ENCODE assay signal across 11 mouse cellular contexts in the genomic region with DNA sequence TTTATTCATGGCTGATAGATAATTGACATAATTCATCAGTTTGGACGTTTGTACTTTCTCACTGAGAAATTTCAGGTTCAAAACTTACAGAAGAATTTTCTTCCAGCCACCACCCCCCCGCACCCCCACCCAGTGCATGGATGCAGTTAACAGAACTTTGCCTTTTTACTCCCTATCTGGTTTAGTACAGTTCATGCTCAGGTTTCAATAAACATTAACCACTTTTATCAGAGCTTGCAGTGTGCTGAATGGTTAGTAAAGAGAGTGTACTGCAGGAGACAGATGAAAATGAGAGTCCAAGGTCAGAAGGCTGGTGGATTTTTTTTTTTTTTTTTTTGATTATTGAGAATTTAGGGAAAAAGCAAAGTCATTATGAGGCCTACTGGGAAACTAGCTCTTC.
DNase-seq lines count a peak whose midpoint lies in the region; ATAC-seq lines count a peak whose summit lies in the region.
"Had no signal": no experiment of that assay in that cellular context is flagged by ENCODE, and none has a peak within 500 bp of the region (broad histone marks: within the 10 kb centered on the region; RNA-seq: fewer than 3 reads in every experiment).

No protein-coding gene starts in this region.

- DNase-seq in heart, postnatal 14 days, result no peak
- DNase-seq in adrenal gland, adult 8-10 months, result no peak
- DNase-seq in adrenal gland, adult 18-20 months (ENCODE audit: low spot score in 2 of 2), result no peak
- DNase-seq: adrenal gland, postnatal 10 days; layer of hippocampus, adult 9-11 months; right cerebral cortex, adult 18-20 months had no signal

- no peak for ATAC-seq in heart, embryonic 14.5 days (ENCODE audit: insufficient number of reproducible peaks, insufficient read depth, low FRiP score, low read depth)
- ATAC-seq in megakaryocyte, adult 5-6 weeks (ENCODE audit: poor library complexity, severe bottlenecking), result no peak
- peak; percentile 62 for ATAC-seq in intestine, embryonic 16.5 days
- no peak for ATAC-seq in neural tube, embryonic 15.5 days (ENCODE audit: low FRiP score)

- peak overlapping the region; percentile 83 for H3K9ac ChIP-seq in heart, embryonic 14.5 days (ENCODE audit: low read length)
- H3K9ac ChIP-seq in intestine, embryonic 16.5 days (ENCODE audit: low read depth, low read length), result 0 out of 2 replicates have a peak overlapping the region, but pooled peaks have one; percentile 86
- H3K9ac ChIP-seq in neural tube, embryonic 15.5 days (replicated peaks), result no peak overlapping the region

- no peaks in the 10 kb centered on the region for H3K27me3 ChIP-seq in heart, embryonic 14.5 days (ENCODE audit: control insufficient read depth, insufficient read depth, low read length)
- no peaks in the 10 kb centered on the region for H3K27me3 ChIP-seq in megakaryocyte, embryonic 14.5 days (replicated peaks)
- no peaks in the 10 kb centered on the region for H3K27me3 ChIP-seq in intestine, embryonic 16.5 days (replicated peaks; ENCODE audit: control insufficient read depth, insufficient read depth, low read length)
- no peaks in the 10 kb centered on the region for H3K27me3 ChIP-seq in neural tube, embryonic 15.5 days (replicated peaks)

- H3K36me3 ChIP-seq in heart, embryonic 14.5 days (ENCODE audit: control insufficient read depth, insufficient read depth, low read length), result no peaks in the 10 kb centered on the region
- H3K36me3 ChIP-seq in megakaryocyte, embryonic 14.5 days (replicated peaks; ENCODE audit: low read length), result peaks cover 32% of the 10 kb centered on the region
- H3K36me3 ChIP-seq in intestine, embryonic 16.5 days (ENCODE audit: control insufficient read depth, insufficient read depth, low read length), result no peaks in the 10 kb centered on the region
- no peaks in the 10 kb centered on the region for H3K36me3 ChIP-seq in neural tube, embryonic 15.5 days

- peak overlapping the region; percentile 23; the same call in 1 of the 2 replicates for H3K4me2 ChIP-seq in heart, embryonic 14.5 days (ENCODE audit: low read length)
- H3K4me2 ChIP-seq in intestine, embryonic 16.5 days (ENCODE audit: low read depth, low read length), result peak overlapping the region; percentile 98; the same call in 1 of the 2 replicates
- H3K4me2 ChIP-seq in neural tube, embryonic 15.5 days, result peak overlapping the region; percentile 86

- intact Hi-C loops in heart, postnatal 14 days (cut with DNase I), result no loop called here

- no peak overlapping the region for H3K4me3 ChIP-seq in heart, embryonic 14.5 days (ENCODE audit: control insufficient read depth in 1 of 2, insufficient read depth in 1 of 2, low read depth in 1 of 2, low read length in 2 of 2)
- peak overlapping the region; percentile 95 for H3K4me3 ChIP-seq in megakaryocyte, embryonic 14.5 days (replicated peaks)
- H3K4me3 ChIP-seq in intestine, embryonic 16.5 days (ENCODE audit: low read length), result no peak overlapping the region
- H3K4me3 ChIP-seq in neural tube, embryonic 15.5 days (replicated peaks), result no peak overlapping the region

- H3K27ac ChIP-seq in heart, embryonic 14.5 days (replicated peaks in 1 of 2; ENCODE audit: control insufficient read depth in 1 of 2, insufficient read depth in 1 of 2, low read depth in 2 of 2, low read length in 2 of 2), result 0 out of 4 replicates have a peak overlapping the region, but pooled peaks of 1 of the 2 experiments have one; percentile 6
- H3K27ac ChIP-seq in intestine, embryonic 16.5 days (ENCODE audit: low read length), result peak overlapping the region; percentile 93
- H3K27ac ChIP-seq in neural tube, embryonic 15.5 days (replicated peaks), result no peak overlapping the region

- H3K4me1 ChIP-seq in heart, embryonic 14.5 days (ENCODE audit: control insufficient read depth in 2 of 2, insufficient read depth in 2 of 2, low read length in 2 of 2), result peaks cover 30 to 74% of the 10 kb centered on the region in 2 experiments
- H3K4me1 ChIP-seq in megakaryocyte, embryonic 14.5 days, result peaks cover 86% of the 10 kb centered on the region
- peaks cover 53% of the 10 kb centered on the region for H3K4me1 ChIP-seq in intestine, embryonic 16.5 days (ENCODE audit: control insufficient read depth, insufficient read depth, low read length)
- H3K4me1 ChIP-seq in neural tube, embryonic 15.5 days, result peaks cover 29% of the 10 kb centered on the region

- H3K9me3 ChIP-seq in heart, embryonic 14.5 days (ENCODE audit: control insufficient read depth, low read length), result no peaks in the 10 kb centered on the region
- H3K9me3 ChIP-seq in megakaryocyte, embryonic 14.5 days, result no peaks in the 10 kb centered on the region
- no peaks in the 10 kb centered on the region for H3K9me3 ChIP-seq in intestine, embryonic 16.5 days (ENCODE audit: control insufficient read depth, low read length)
- H3K9me3 ChIP-seq in neural tube, embryonic 15.5 days (replicated peaks), result no peaks in the 10 kb centered on the region

- WGBS in heart, embryonic 14.5 days, result 49% methylated on average over 2 of the region's 2 CpGs
- 39% methylated on average over 2 of the region's 2 CpGs for WGBS in intestine, embryonic 16.5 days
- 62% methylated on average over 2 of the region's 2 CpGs for WGBS in neural tube, embryonic 15.5 days

Comparison
In these comparisons a context has a peak if more than half of its experiments do, and no peak if none do; other contexts are left out.
1. H3K4me2 ChIP-seq: peak in every context shown above with its lines; median percentile 98 in intestine, embryonic 16.5 days; 86 in neural tube, embryonic 15.5 days; 23 in heart, embryonic 14.5 days.